Mouse (Mus musculus): ENCODE data around the gene Zfp865. TPM values are rescaled to one million over a fixed set of nuclear protein-coding genes. Genes with fewer than 3 reads are reported as not detected.
A peak's percentile ranks its signal among the peaks of the same experiment; 100 is the strongest.

Zfp865 gene
- total RNA-seq, 2 experiments from 2014 or later: 38.6 to 41.8 TPM

DNA sequence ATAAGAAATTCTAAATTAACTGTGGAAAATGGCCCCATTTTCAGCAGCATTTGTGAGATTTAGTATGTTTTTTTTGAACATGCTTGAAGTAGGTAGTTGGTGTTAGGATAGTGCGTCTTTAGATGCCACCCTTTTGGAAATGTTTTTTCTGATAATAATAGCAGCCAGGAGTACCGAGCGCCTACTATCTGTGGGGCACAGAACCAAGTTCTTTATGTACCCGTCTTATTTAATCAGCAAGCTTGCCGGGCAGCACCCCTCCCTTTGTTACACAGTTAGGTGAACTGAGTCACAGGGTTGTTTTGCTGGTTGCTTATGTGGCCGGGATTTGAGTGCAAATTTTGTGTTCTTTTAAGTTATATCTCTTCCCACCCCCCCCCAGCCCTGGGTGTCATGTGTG, 61.1 kb downstream of the Zfp865 start:
- peak overlapping the region; percentile 93 for H3K27ac ChIP-seq
- no peak for DNase-seq (ENCODE audit: low spot score in 2 of 2)
- TF ChIP-seq CTCF (conservative IDR thresholded peaks at IDR 0.05): peak; percentile 45
- peak overlapping the region; percentile 83 for H3K4me3 ChIP-seq

DNA sequence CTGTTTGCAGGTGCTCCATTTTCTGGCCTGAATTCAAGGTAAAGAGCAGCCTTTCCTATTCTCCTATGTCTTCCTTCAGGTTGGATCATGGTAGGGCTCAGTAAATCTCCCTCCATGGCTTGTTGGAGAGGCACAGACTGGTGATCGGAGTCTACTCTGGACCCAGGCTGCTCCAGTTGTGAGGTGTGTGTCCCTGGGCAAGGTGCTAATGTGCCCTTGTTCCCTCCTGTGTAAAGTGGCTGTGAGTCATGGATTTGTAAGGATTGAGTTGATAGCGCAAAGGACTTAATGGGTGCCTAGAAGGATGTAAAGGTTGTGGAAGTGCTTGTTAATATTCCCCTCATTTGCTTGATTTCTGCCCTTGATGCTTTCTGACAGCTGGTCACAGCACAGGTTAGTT, 61.8 kb downstream of the Zfp865 start:
- H3K4me3 ChIP-seq: peak overlapping the region; percentile 83

DNA sequence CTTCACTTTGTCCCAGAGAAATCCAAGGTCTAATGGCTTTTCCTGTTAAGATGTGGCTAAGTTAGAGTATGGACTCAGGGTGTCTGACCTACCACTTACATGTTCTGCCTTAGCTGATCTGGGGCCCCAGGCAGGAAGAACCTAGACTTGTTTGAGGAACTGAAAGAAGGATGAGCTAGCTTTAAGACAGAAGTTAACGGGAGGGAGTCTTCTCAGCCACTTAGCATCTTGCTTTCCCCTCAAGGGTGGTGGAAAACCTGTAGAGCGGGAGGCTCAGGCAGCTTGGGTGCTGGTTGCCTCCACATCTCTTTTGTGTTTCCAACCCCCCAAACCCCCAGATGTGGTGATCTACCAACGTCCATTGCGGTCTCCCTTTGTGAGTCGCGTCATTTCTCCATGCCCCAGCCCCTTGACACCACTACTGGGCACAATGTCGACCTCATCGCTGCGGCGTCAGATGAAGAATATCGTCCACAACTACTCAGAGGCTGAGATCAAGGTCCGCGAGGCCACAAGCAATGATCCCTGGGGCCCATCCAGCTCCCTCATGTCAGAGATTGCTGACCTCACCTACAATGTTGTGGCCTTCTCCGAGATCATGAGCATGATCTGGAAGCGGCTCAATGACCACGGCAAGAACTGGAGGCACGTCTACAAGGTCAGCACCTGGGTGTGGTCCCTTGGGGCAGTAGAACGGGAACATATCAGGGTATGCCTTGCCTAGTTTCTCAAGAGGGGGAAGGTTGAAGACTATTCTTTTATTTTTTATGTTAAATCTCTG, 63.3 kb downstream of the Zfp865 start:
- TF ChIP-seq CTCF (conservative IDR thresholded peaks at IDR 0.05): no peak
- Histone ChIP-seq H3K27ac (no peak overlapping the region), H3K4me3 (no peak overlapping the region)
- DNase-seq (ENCODE audit: low spot score in 2 of 2): no peak

More for the DNA sequence above, 61.8 kb downstream of the Zfp865 start:
- no peak for TF ChIP-seq CTCF (conservative IDR thresholded peaks at IDR 0.05)
- 0 out of 2 replicates have a peak overlapping the region, but pooled peaks have one; percentile 1 for H3K27ac ChIP-seq
- DNase-seq (ENCODE audit: low spot score in 2 of 2): no peak

DNA sequence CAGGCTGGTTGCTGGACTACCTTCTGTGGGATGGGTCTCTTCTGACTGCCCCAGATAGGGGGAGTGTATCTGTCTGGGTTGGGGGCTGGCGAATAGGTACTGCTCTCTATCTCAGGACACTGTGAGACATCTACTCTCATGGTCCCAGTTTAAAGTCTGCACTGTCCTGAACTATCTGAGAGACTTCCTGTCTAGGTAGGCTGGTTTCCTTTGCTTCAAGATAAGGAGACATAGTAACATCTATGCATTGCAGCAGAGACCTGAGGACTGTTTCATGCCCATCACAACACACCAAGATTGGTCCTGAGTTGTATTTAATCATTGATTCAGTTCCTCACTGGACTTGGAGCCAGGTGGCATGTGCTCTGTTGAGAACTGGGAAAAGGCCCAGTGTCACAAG, 65.3 kb downstream of the Zfp865 start:
- DNase-seq (ENCODE audit: low spot score in 2 of 2): no peak
- Histone ChIP-seq H3K4me3 (no peak overlapping the region), H3K27ac (no peak overlapping the region)
- TF ChIP-seq CTCF (conservative IDR thresholded peaks at IDR 0.05): no peak

Other genes starting within 250 kb of the Zfp865 start
- gene Fam71e2, start 249.1 kb upstream of the Zfp865 start, total RNA-seq (2021): not detected
- under 1 TPM; 0.25 to 0.26 TPM for gene Il11, start 237.5 kb upstream of the Zfp865 start, total RNA-seq (2021)
- gene Tmem190, start 237.4 kb upstream of the Zfp865 start, total RNA-seq (2021): not detected
- 1 to 10 TPM; 2.6 to 2.7 TPM for gene Tmem238, start 230.7 kb upstream of the Zfp865 start, total RNA-seq (2021)
- 100 to 1,000 TPM; 458 to 462 TPM for gene Rpl28, start 227.5 kb upstream of the Zfp865 start, total RNA-seq (2021)
- 100 to 1,000 TPM; 106 to 108 TPM for gene Ube2s, start 207.8 kb upstream of the Zfp865 start, total RNA-seq (2021)
- gene Shisa7, start 175.7 kb upstream of the Zfp865 start, total RNA-seq (2021): 100 to 1,000 TPM; 172 to 204 TPM
- gene Isoc2b, start 150.1 kb upstream of the Zfp865 start, total RNA-seq (2021): 1 to 10 TPM; 4.7 to 5.6 TPM
- 10 to 100 TPM; 13.0 to 13.4 TPM for gene Isoc2a, start 143.2 kb upstream of the Zfp865 start, total RNA-seq (2021)
- gene Gm36210, start 113.9 kb upstream of the Zfp865 start, total RNA-seq (2021): under 1 TPM in 1 of 2 experiments, not detected in 1; 0.28 TPM
- gene Zfp628, start 105.2 kb upstream of the Zfp865 start, total RNA-seq (2021): 10 to 100 TPM; 15.0 to 15.8 TPM
- gene Nat14, start 98.3 kb upstream of the Zfp865 start, total RNA-seq (2021): 100 to 1,000 TPM; 103 to 114 TPM
- 1 to 10 TPM; 2.4 to 3.5 TPM for gene Ssc5d, start 94.6 kb upstream of the Zfp865 start, total RNA-seq (2021)
- under 1 TPM in 1 of 2 experiments, not detected in 1; 0.31 TPM for gene Sbk2, start 56.0 kb upstream of the Zfp865 start, total RNA-seq (2021)
- 1 to 10 TPM in 1 of 2 experiments, under 1 TPM in 1; 0.71 to 1.0 TPM for gene Sbk3, start 49.2 kb upstream of the Zfp865 start, total RNA-seq (2021)
- gene Zfp579, start 24.2 kb upstream of the Zfp865 start, total RNA-seq (2021): 10 to 100 TPM; 29.7 to 35.6 TPM
- gene Zfp524, start 6.0 kb upstream of the Zfp865 start, total RNA-seq (2021): 1 to 10 TPM; 7.0 to 8.1 TPM
- gene Fiz1, start 5.7 kb upstream of the Zfp865 start, total RNA-seq (2021): 10 to 100 TPM; 25.8 TPM
- gene Gm44973, start 4.9 kb upstream of the Zfp865 start, total RNA-seq (2021): not detected
- gene Ccdc106, start 177 bp downstream of the Zfp865 start, total RNA-seq (2021): 10 to 100 TPM; 57.8 to 61.1 TPM
- not detected for gene 4632433K11Rik, start 13.7 kb downstream of the Zfp865 start, total RNA-seq (2021)
- gene Zfp784, start 18.1 kb downstream of the Zfp865 start, total RNA-seq (2021): 1 to 10 TPM; 7.3 to 7.8 TPM
- gene Zfp580, start 31.2 kb downstream of the Zfp865 start, total RNA-seq (2021): 10 to 100 TPM; 34.1 to 35.7 TPM
- 100 to 1,000 TPM; 185 to 192 TPM for gene U2af2, start 41.8 kb downstream of the Zfp865 start, total RNA-seq (2021)
- 100 to 1,000 TPM; 540 to 559 TPM for gene Epn1, start 59.9 kb downstream of the Zfp865 start, total RNA-seq (2021)
- gene Rfpl4, start 96.6 kb downstream of the Zfp865 start, total RNA-seq (2021): not detected
- gene Rasl2-9, start 105.6 kb downstream of the Zfp865 start, total RNA-seq (2021): under 1 TPM in 1 of 2 experiments, not detected in 1; 0.59 TPM
- gene Vmn1r55, start 129.3 kb downstream of the Zfp865 start, total RNA-seq (2021): not detected
- gene Vmn1r56, start 176.4 kb downstream of the Zfp865 start, total RNA-seq (2021): not detected
- gene Vmn1r57, start 198.1 kb downstream of the Zfp865 start, total RNA-seq (2021): not detected

Data from layer of hippocampus, adult 2 months (tissue).